Mouse (Mus musculus): Measurements from ENCODE around the gene Nccrp1. TPM values are rescaled to one million over a fixed set of nuclear protein-coding genes. Genes with fewer than 3 reads are reported as not detected.

Nccrp1 gene
- polyA plus RNA-seq (2012; rRNA removed) = 4.8 and 11.5 TPM in 2 replicates

GRCm38 (mm10) chr7:28547154-28547553, at the start of gene Nccrp1:
Nccrp1 (minus strand) TSS chr7:28547254.

DNA sequence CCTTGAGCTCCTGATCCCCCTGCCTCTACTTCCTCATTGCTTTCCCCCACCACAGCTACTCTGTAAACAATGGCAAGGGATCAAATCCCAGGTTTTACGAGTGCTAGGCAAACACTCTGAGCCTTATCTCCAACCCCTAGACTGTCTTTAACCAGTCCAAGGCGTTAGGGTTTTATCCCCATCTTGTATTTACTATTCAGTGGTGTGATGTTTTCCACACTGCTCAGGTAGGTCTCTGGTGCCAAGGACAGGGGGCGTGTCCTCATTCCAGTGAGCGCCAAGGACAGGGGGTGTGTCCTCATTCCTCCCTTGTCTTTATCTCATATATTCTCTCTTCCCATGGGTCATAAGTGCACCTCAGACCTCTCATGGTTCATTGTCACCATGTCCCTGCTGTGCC, 6.5 kb downstream of the Nccrp1 start, which contains the start of gene Sycn:
Gene Sycn (plus strand): TSS at position 360 of the 400 bp plus-strand sequence.

GRCm38 (mm10) chr7:28522536-28522935, 24.5 kb downstream of the Nccrp1 start, which contains the start of gene Ifnl3:
Ifnl3 (plus strand) TSS chr7:28522836.

GRCm38 (mm10) chr7:28510405-28510974, 36.6 kb downstream of the Nccrp1 start, which contains the start of gene Ifnl2:
Ifnl2 (minus strand) TSS chr7:28510455.

Other genes with a start within 250 kb of the Nccrp1 start
- 0.59 and 0.84 TPM in 2 replicates for gene Dll3, start 245.0 kb downstream of the Nccrp1 start, polyA plus RNA-seq (2012; rRNA removed)
- gene Timm50, start 235.2 kb downstream of the Nccrp1 start, polyA plus RNA-seq (2012; rRNA removed) = 64.2 and 71.4 TPM in 2 replicates
- gene Supt5, start 208.5 kb downstream of the Nccrp1 start, polyA plus RNA-seq (2012; rRNA removed) = 99.8 and 106 TPM in 2 replicates
- gene Rps16, start 196.6 kb downstream of the Nccrp1 start, polyA plus RNA-seq (2012; rRNA removed) = 1,165 and 1,439 TPM in 2 replicates
- gene Plekhg2, start 174.7 kb downstream of the Nccrp1 start, polyA plus RNA-seq (2012; rRNA removed) = 24.4 and 27.5 TPM in 2 replicates
- 66.9 and 93.6 TPM in 2 replicates for gene Zfp36, start 167.0 kb downstream of the Nccrp1 start, polyA plus RNA-seq (2012; rRNA removed)
- 46.6 and 48.5 TPM in 2 replicates for gene Med29, start 154.5 kb downstream of the Nccrp1 start, polyA plus RNA-seq (2012; rRNA removed)
- gene Paf1, start 154.3 kb downstream of the Nccrp1 start, polyA plus RNA-seq (2012; rRNA removed) = 77.0 and 82.7 TPM in 2 replicates
- 7.5 and 12.5 TPM in 2 replicates for gene Gmfg, start 109.8 kb downstream of the Nccrp1 start, polyA plus RNA-seq (2012; rRNA removed)
- 5.8 and 6.1 TPM in 2 replicates for gene Lrfn1, start 95.3 kb downstream of the Nccrp1 start, polyA plus RNA-seq (2012; rRNA removed)
- gene Ifnl2, start 36.8 kb downstream of the Nccrp1 start, polyA plus RNA-seq (2012; rRNA removed) = not detected in 2 replicates
- not detected in 2 replicates for gene Ifnl3, start 24.4 kb downstream of the Nccrp1 start, polyA plus RNA-seq (2012; rRNA removed)
- 4,353 and 7,367 TPM in 2 replicates for gene Sycn, start 6.4 kb downstream of the Nccrp1 start, polyA plus RNA-seq (2012; rRNA removed)
- gene Samd4b, start 50.9 kb upstream of the Nccrp1 start, polyA plus RNA-seq (2012; rRNA removed) = 99.8 and 116 TPM in 2 replicates
- 106 and 117 TPM in 2 replicates for gene Pak4, start 50.9 kb upstream of the Nccrp1 start, polyA plus RNA-seq (2012; rRNA removed)
- not detected in 2 replicates for gene Acp7, start 84.1 kb upstream of the Nccrp1 start, polyA plus RNA-seq (2012; rRNA removed)
- 5.7 and 6.3 TPM in 2 replicates for gene Fbxo27, start 145.6 kb upstream of the Nccrp1 start, polyA plus RNA-seq (2012; rRNA removed)
- gene Fbxo17, start 169.6 kb upstream of the Nccrp1 start, polyA plus RNA-seq (2012; rRNA removed) = 3.8 and 5.6 TPM in 2 replicates
- gene Mrps12, start 194.6 kb upstream of the Nccrp1 start, polyA plus RNA-seq (2012; rRNA removed) = 99.3 and 121 TPM in 2 replicates
- gene Sars2, start 194.7 kb upstream of the Nccrp1 start, polyA plus RNA-seq (2012; rRNA removed) = 24.4 and 27.2 TPM in 2 replicates
- 0.10 TPM in 1 of 2 replicates, not detected in the other for gene Ccer2, start 208.9 kb upstream of the Nccrp1 start, polyA plus RNA-seq (2012; rRNA removed)
- 56.6 and 62.7 TPM in 2 replicates for gene Sirt2, start 219.5 kb upstream of the Nccrp1 start, polyA plus RNA-seq (2012; rRNA removed)
- 77.5 and 94.6 TPM in 2 replicates for gene Nfkbib, start 220.3 kb upstream of the Nccrp1 start, polyA plus RNA-seq (2012; rRNA removed)
- 2.8 and 3.5 TPM in 2 replicates for gene Rinl, start 241.7 kb upstream of the Nccrp1 start, polyA plus RNA-seq (2012; rRNA removed)

Data from colon, adult 2 months (tissue).